Mouse (Mus musculus) liver, embryonic 15.5 days (tissue): ENCODE measurements around the gene Mdga1. TPM values are rescaled to one million over a fixed set of nuclear protein-coding genes. Genes with fewer than 3 reads are reported as not detected.
"Not testable (repeated sequence)": the region's sequence is repeated elsewhere in the genome, so short reads cannot be mapped to it uniquely, and the experiment has no call there.

Source experiments
- ATAC-seq: fragments of 200-750 bp; cut with Nextera tagmentation; 2 replicates; pipeline ENCODE4 v1.8.0; 2017; ENCODE audit warnings: moderate number of reproducible peaks, mild to moderate bottlenecking, moderate library complexity; ENCODE audit not compliant: insufficient read depth
- H3K27ac ChIP-seq: fragments of 300-500 bp; sonication (generic); replicated peaks from 2 replicates; pipeline ENCODE4 v1.5.1; 2015; ENCODE audit warnings: mild to moderate bottlenecking, inconsistent platforms
- H3K27me3 ChIP-seq: fragments of 300-500 bp; sonication (generic); 2 replicates; pipeline ENCODE4 v1.6.1; 2015; ENCODE audit warnings: mild to moderate bottlenecking, inconsistent platforms
- H3K36me3 ChIP-seq: fragments of 300-500 bp; sonication (generic); replicated peaks from 2 replicates; pipeline ENCODE4 v1.6.1; 2015; ENCODE audit warnings: moderate library complexity, mild to moderate bottlenecking, inconsistent platforms
- H3K4me1 ChIP-seq: fragments of 300-500 bp; sonication (generic); replicated peaks from 2 replicates; pipeline ENCODE4 v1.6.1; 2015; ENCODE audit warnings: inconsistent platforms
- H3K4me2 ChIP-seq: fragments of 300-500 bp; sonication (generic); 2 replicates; pipeline ENCODE4 v1.6.1; 2015; ENCODE audit warnings: moderate library complexity, mild to moderate bottlenecking, inconsistent platforms
- H3K4me3 ChIP-seq: fragments of 300-500 bp; sonication (generic); replicated peaks from 2 replicates; pipeline ENCODE4 v1.5.1; 2015; ENCODE audit warnings: mild to moderate bottlenecking, inconsistent platforms
- H3K9ac ChIP-seq: fragments of 300-500 bp; sonication (generic); 2 replicates; pipeline ENCODE4 v1.6.1; 2015; ENCODE audit warnings: moderate library complexity, mild to moderate bottlenecking, inconsistent platforms
- H3K9me3 ChIP-seq: fragments of 300-500 bp; sonication (generic); replicated peaks from 2 replicates; pipeline ENCODE4 v1.6.1; 2016; ENCODE audit warnings: inconsistent platforms
- WGBS: fragments of 180-500 bp; shearing (Covaris S2); methylation state at CpG from one replicate; pipeline ENCODE4 v1.1.7; 2015; ENCODE audit warnings: mixed read lengths; ENCODE audit not compliant: insufficient replicate concordance; 5-methylcytosine and 5-hydroxymethylcytosine counted together
- polyA plus RNA-seq: library from polyadenylated mRNA; unstranded; fragments of >200 nt; fragmentation: Nextera tagmentation; extraction: Ambion mirVana; gene quantifications from 2 replicates; pipeline ENCODE4 v1.2.1, GENCODE M21; 2015

Gene Mdga1
- polyA plus RNA-seq, 1 experiment from 2014 or later = 1.1 TPM

DNA sequence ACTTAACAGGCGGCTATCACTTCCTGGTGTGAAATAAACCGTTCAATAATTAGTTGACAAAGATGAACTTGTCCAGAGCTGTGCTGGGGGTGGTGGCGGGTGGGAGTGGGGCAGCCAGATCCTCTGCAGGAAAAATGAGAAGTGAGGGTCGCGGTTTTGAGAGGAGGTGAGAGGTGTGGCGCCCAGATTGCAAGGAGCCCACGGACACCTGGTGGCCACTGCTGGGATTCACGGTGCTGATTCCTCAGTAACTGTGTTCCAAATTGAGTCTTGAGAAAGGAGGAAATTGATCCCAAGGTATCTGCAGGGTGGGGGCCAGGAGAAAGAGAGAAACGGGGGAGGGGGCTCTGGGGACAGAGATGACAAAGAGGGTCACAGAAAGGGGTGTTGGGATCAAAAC is 173.1 kb downstream of the Mdga1 start:
- Histone ChIP-seq H3K27ac (no peak overlapping the region), H3K27me3 (peaks cover 44% of the 10 kb centered on the region), H3K4me3 (no peak overlapping the region), H3K9me3 (no peaks in the 10 kb centered on the region), H3K9ac (no peak overlapping the region), H3K36me3 (no peaks in the 10 kb centered on the region), H3K4me2 (no peak overlapping the region), H3K4me1 (no peaks in the 10 kb centered on the region; the same call in 1 of the 2 replicates)
- ATAC-seq = no peak
- 23% methylated on average over 9 of the region's 9 CpGs for WGBS

- H3K27me3 ChIP-seq = peaks cover 45% of the 10 kb centered on the region
- H3K36me3 ChIP-seq = no peaks in the 10 kb centered on the region
- no peak for ATAC-seq
- no peak overlapping the region for H3K27ac ChIP-seq
- no peaks in the 10 kb centered on the region for H3K9me3 ChIP-seq
- 12% methylated on average over 7 of the region's 7 CpGs for WGBS
- H3K4me3 ChIP-seq = no peak overlapping the region
- no peak overlapping the region for H3K9ac ChIP-seq
- H3K4me2 ChIP-seq = no peak overlapping the region
- no peaks in the 10 kb centered on the region; the same call in 1 of the 2 replicates for H3K4me1 ChIP-seq
Observed at GRCm38 (mm10) chr17:29796086-29796485, 173.8 kb downstream of the Mdga1 start.

DNA sequence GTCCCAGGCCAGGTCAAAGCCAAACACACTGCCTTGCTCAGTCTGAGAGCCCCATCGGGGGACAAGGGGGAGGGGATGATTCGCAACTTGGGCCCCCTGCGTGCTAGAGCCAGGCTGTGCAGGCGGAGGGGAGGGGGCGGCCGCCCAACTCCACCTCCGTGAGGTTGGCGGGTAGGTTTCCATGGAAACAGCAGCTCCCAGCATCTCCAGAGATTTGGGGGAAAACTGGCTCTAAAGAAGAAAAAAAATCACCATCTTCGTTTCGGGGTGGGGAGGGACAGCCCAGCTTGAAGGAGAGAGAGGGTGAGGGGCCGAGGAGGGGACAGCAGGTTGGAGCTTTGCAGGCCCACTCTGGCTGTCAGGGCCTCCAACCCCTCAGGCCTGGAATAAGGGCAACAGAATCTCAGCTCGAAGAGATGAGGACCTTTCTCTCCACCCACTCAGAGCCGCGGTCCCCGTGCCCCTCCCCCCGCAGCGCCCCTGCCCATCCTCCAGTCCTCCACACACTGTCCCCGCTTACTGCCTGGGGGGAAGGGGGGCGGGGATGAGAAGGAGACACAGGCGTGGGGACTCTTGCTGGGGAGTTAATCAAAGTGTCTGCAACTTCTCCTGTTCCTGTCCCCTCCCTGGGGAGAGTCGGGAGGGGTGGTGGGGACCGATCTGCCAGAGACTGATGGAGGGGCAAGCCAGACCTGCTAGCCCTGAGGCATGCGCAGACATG is 174.7 kb downstream of the Mdga1 start:
- Histone ChIP-seq H3K36me3 (no peaks in the 10 kb centered on the region), H3K4me3 (no peak overlapping the region), H3K4me1 (no peaks in the 10 kb centered on the region; the same call in 1 of the 2 replicates), H3K9ac (no peak overlapping the region), H3K27ac (no peak overlapping the region), H3K27me3 (peaks cover 42% of the 10 kb centered on the region), H3K4me2 (no peak overlapping the region), H3K9me3 (no peaks in the 10 kb centered on the region)
- ATAC-seq = no peak
- 24% methylated on average over 23 of the region's 23 CpGs for WGBS

DNA sequence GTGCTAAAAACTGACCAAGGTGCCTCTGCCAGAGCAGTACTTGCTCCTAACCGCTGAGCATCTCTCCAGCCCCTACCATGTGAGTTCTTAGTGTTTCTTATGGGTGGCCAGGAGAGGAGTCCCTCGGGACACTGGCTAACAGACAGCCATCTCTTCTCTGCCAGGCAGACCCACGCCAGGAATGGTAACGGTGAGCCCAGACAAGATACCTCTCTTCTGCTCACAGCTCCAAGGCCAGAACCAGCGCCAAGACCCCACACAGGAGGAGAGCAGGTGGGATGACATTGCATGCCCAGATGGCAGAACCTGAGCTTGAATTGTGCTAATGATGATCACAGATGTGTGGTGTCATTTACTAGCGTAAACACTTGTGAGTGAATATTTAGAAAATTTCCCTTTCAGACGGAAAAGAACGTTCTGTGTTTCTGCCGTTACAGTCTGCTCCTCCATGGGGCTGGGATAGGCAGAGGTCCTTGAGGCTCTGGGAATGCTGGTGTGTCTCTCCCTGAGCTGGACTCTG is 178.3 kb downstream of the Mdga1 start:
- Histone ChIP-seq H3K9me3 (no peaks in the 10 kb centered on the region), H3K4me1 (no peaks in the 10 kb centered on the region; the same call in 1 of the 2 replicates), H3K4me3 (no peak overlapping the region), H3K27ac (no peak overlapping the region), H3K4me2 (no peak overlapping the region), H3K36me3 (no peaks in the 10 kb centered on the region), H3K27me3 (peaks cover 30% of the 10 kb centered on the region), H3K9ac (no peak overlapping the region)
- whole genome bisulfite sequencing = 77% methylated on average over 9 of the region's 9 CpGs
- ATAC-seq = no peak

GRCm38 (mm10) chr17:29790231-29790740 is 179.6 kb downstream of the Mdga1 start:
- H3K9me3 ChIP-seq = no peaks in the 10 kb centered on the region
- no peak for ATAC-seq
- H3K36me3 ChIP-seq = no peaks in the 10 kb centered on the region
- no peak overlapping the region for H3K4me3 ChIP-seq
- H3K9ac ChIP-seq = no peak overlapping the region
- H3K4me2 ChIP-seq = no peak overlapping the region
- peaks cover 23% of the 10 kb centered on the region for H3K27me3 ChIP-seq
- no peaks in the 10 kb centered on the region for H3K4me1 ChIP-seq
- WGBS = 78% methylated on average over 12 of the region's 12 CpGs
- no peak overlapping the region for H3K27ac ChIP-seq

GRCm38 (mm10) chr17:29789715-29790114 is 180.2 kb downstream of the Mdga1 start:
- Histone ChIP-seq H3K4me1 (no peaks in the 10 kb centered on the region), H3K27ac (no peak overlapping the region), H3K4me3 (no peak overlapping the region), H3K9ac (no peak overlapping the region), H3K9me3 (no peaks in the 10 kb centered on the region), H3K27me3 (peaks cover 17% of the 10 kb centered on the region), H3K4me2 (no peak overlapping the region), H3K36me3 (no peaks in the 10 kb centered on the region)
- WGBS = 63% methylated on average over 9 of the region's 9 CpGs
- no peak for ATAC-seq

- ATAC-seq = no peak
- Histone ChIP-seq H3K27me3 (peaks cover 6% of the 10 kb centered on the region; the same call in 1 of the 2 replicates), H3K36me3 (no peaks in the 10 kb centered on the region), H3K4me3 (no peak overlapping the region), H3K4me1 (no peaks in the 10 kb centered on the region), H3K9ac (no peak overlapping the region), H3K9me3 (no peaks in the 10 kb centered on the region), H3K4me2 (no peak overlapping the region), H3K27ac (no peak overlapping the region)
- WGBS = 59% methylated on average over 10 of the region's 10 CpGs
Observed at GRCm38 (mm10) chr17:29788573-29788972, 181.3 kb downstream of the Mdga1 start.

DNA sequence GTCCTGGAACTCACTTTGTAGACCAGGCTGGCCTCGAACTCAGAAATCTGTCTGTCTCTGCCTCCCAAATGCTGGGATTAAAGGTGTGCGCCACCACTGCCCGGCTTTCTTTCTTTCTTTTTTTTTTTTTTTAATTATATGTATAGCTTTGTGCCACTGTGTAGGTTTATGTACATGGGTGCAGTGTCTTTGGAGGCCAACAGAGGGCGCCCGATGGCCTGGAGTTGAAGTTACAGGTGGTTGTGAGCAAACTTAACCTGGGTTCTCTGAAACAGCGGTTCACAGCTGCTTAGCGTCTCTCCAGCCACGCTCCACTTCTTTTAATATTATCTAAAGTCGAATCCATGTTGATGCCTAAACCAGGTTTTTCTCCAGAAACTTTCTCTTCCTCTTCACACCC is 185.1 kb downstream of the Mdga1 start:
- no peaks in the 10 kb centered on the region for H3K36me3 ChIP-seq
- no peak overlapping the region for H3K4me2 ChIP-seq
- WGBS = 75% methylated on average over 9 of the region's 9 CpGs
- H3K4me3 ChIP-seq = no peak overlapping the region
- no peaks in the 10 kb centered on the region for H3K27me3 ChIP-seq
- H3K9me3 ChIP-seq = no peaks in the 10 kb centered on the region
- ATAC-seq = no peak
- no peak overlapping the region for H3K9ac ChIP-seq
- H3K27ac ChIP-seq = no peak overlapping the region
- no peaks in the 10 kb centered on the region for H3K4me1 ChIP-seq

DNA sequence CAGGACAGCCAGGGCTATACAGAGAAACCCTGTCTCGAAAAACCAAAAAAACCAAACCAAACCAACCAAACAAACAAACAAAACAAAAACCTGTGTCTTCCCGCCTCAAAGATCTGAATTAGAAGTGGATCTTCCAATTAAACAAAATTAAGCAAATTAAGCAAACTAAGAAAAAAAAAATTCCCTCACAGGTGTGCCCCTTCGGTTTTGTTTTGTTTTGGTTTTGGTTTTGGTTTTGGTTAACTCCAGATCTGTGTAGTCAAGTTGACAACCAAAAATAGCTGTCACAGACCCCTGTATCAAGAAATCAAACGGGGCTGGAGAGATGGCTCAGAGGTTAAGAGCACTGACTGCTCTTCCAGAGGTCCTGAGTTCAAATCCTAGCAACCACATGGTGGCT is 188.4 kb downstream of the Mdga1 start:
- not testable (repeated sequence) for ATAC-seq, H3K9ac ChIP-seq, H3K4me2 ChIP-seq, H3K4me1 ChIP-seq, H3K9me3 ChIP-seq, H3K27me3 ChIP-seq, H3K27ac ChIP-seq, H3K4me3 ChIP-seq, H3K36me3 ChIP-seq
- 52% methylated on average over 4 of the region's 4 CpGs for WGBS

- Histone ChIP-seq H3K36me3 (no peaks in the 10 kb centered on the region), H3K9me3 (no peaks in the 10 kb centered on the region), H3K27ac (no peak overlapping the region), H3K4me1 (no peaks in the 10 kb centered on the region), H3K4me2 (no peak overlapping the region), H3K27me3 (0 out of 2 replicates have a peak, but pooled peaks cover 6% of the 10 kb centered on the region), H3K9ac (no peak overlapping the region), H3K4me3 (no peak overlapping the region)
- WGBS = 61% methylated on average over 8 of the region's 8 CpGs
- no peak for ATAC-seq
Observed at GRCm38 (mm10) chr17:29778021-29778420, 191.9 kb downstream of the Mdga1 start.
